ENCODE assay signal across 8 mouse cellular contexts in the genomic region with DNA sequence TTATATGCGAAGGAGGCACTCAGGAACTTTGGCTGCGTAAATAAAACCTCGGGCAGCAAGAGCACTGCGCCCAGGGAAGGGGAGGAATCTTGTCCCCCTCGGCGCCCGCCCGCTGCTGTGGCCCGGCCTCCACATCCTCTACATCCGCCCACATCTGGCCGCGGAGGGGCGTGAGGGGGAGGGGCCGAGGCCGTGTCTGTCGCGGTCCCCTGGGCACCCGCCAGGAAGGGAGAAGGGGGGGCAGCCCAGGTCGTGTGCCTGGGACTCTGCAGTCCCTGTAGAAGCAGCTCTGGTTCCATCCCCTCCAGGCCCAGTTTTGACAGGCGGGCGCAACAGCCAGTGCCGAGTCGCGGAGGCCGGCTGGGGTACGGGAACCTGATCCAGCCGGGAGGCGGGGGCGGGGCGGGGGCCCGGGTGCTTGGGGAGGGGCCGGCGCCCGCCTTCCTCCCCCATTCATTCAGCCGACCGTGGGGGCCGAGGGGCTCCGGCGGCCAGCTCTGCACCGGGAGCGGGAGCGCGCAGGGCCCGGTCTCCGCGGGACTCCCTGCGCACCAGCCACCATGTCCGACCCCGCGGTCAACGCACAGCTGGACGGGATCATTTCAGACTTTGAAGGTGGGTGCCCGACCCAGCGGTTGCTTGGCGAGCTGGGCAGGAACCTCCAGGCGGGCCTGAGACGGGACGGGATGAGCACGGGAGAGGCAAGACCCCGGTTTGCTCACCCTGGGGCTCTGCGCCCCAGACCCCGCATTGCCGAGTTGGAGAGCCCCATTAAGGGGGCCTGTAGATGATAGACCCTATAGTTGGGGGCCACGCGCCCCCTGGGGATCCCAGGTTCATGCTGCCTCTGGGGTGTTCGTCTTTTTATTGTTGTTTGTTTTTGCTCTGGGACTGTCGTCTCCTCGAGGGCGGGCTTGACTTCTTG.
DNase-seq lines count a peak whose midpoint lies in the region; ATAC-seq and TF ChIP-seq lines count a peak whose summit lies in the region.

No protein-coding gene starts in this region.

- H3K9me3 ChIP-seq in forebrain, embryonic 15.5 days: no peaks in the 10 kb centered on the region
- no peaks in the 10 kb centered on the region for H3K9me3 ChIP-seq in lung, postnatal 0 days (ENCODE audit: low read length)

- ATAC-seq in forebrain, embryonic 15.5 days (replicated peaks): peak; percentile 73
- peak; percentile 82 for ATAC-seq in lung, postnatal 0 days

- peak overlapping the region; percentile 61 for H3K4me3 ChIP-seq in forebrain, embryonic 15.5 days
- H3K4me3 ChIP-seq in lung, postnatal 0 days (ENCODE audit: low read depth, low read length): peak overlapping the region; percentile 60

- no peaks in the 10 kb centered on the region for H3K27me3 ChIP-seq in forebrain, embryonic 15.5 days
- H3K27me3 ChIP-seq in lung, postnatal 0 days (replicated peaks; ENCODE audit: insufficient read depth, low read length): no peaks in the 10 kb centered on the region

- WGBS in forebrain, embryonic 15.5 days: under 1% methylated on average over 63 of the region's 69 CpGs
- 3% methylated on average over 45 of the region's 69 CpGs for WGBS in lung, postnatal 0 days

- no peak for TF ChIP-seq CTCF in lung, postnatal 0 days (IDR thresholded peaks at IDR 0.05)

- DNase-seq in 416B (ENCODE audit: low read depth): peak; percentile 97
- peak; percentile 95 for DNase-seq in adrenal gland, adult 2 months
- peak; percentile 90 to 92 for DNase-seq in heart, postnatal 36 days
- peak; percentile 44 to 52 for DNase-seq in layer of hippocampus, adult 18-20 months (ENCODE audit: low spot score in 2 of 2)
- peak; percentile 87 for DNase-seq in lung, postnatal 0 days (ENCODE audit: low spot score)
- peak; percentile 80 for DNase-seq in ovary, postnatal 10 days (ENCODE audit: low spot score)
- DNase-seq in thymus, postnatal 10 days (ENCODE audit: low spot score in 2 of 2): peak; percentile 75 to 83

- intact Hi-C loops in heart, postnatal 36 days (cut with DNase I): loop anchor here (2.0 kb wide), 1 partner anchor 47 kb away; no protein-coding TSS in a partner anchor

- H3K27ac ChIP-seq in forebrain, embryonic 15.5 days (replicated peaks): peak overlapping the region; percentile 73
- peak overlapping the region; percentile 88 for H3K27ac ChIP-seq in lung, postnatal 0 days (ENCODE audit: low read length)

- TF ChIP-seq EP300 in lung, postnatal 0 days (IDR thresholded peaks at IDR 0.05): no peak

- peak overlapping the region; percentile 61 for H3K9ac ChIP-seq in forebrain, embryonic 15.5 days (replicated peaks)
- H3K9ac ChIP-seq in lung, postnatal 0 days (replicated peaks; ENCODE audit: low read depth): peak overlapping the region; percentile 62

- H3K4me2 ChIP-seq in forebrain, embryonic 15.5 days (replicated peaks): peak overlapping the region; percentile 82
- peak overlapping the region; percentile 77 for H3K4me2 ChIP-seq in lung, postnatal 0 days (replicated peaks; ENCODE audit: low read depth, low read length)

- peaks cover 62% of the 10 kb centered on the region for H3K4me1 ChIP-seq in forebrain, embryonic 15.5 days
- peaks cover 16% of the 10 kb centered on the region for H3K4me1 ChIP-seq in lung, postnatal 0 days (ENCODE audit: insufficient read depth, low read depth, low read length)

- H3K36me3 ChIP-seq in forebrain, embryonic 15.5 days: no peaks in the 10 kb centered on the region
- H3K36me3 ChIP-seq in lung, postnatal 0 days (ENCODE audit: insufficient read depth, low read length): no peaks in the 10 kb centered on the region

Comparison
In these comparisons a context has a peak if more than half of its experiments do, and no peak if none do; other contexts are left out.
1. Peak in every context shown above with its lines: DNase-seq, ATAC-seq, H3K4me3 ChIP-seq and H3K27ac ChIP-seq.